Mouse (Mus musculus): ENCODE measurements at regions not wholly inside any gene's neighbourhood (a gene's known extent, or its start where the extent isn't known, plus 50 kb on each side); places are given as distances from the start of the nearest gene placed in this dataset.

- no peak for ATAC-seq (ENCODE audit: low read depth)
- 94% methylated on average over 1 of the region's 1 CpGs for WGBS
- Histone ChIP-seq H3K36me3 (no peaks in the 10 kb centered on the region), H3K9me3 (no peaks in the 10 kb centered on the region), H3K4me2 (no peak overlapping the region), H3K4me1 (replicated peaks) (no peaks in the 10 kb centered on the region), H3K9ac (no peak overlapping the region), H3K27me3 (no peaks in the 10 kb centered on the region), H3K27ac (replicated peaks) (no peak overlapping the region), H3K4me3 (no peak overlapping the region)
Observed at GRCm38 (mm10) chr12:63393411-63393810, 1081.1 kb downstream of the Fscb start.

GRCm38 (mm10) chr12:63380681-63381080 lies 1093.8 kb downstream of the Fscb start:
- H3K9ac ChIP-seq, result no peak overlapping the region
- no peak overlapping the region for H3K27ac ChIP-seq (replicated peaks)
- H3K27me3 ChIP-seq, result no peaks in the 10 kb centered on the region
- 67% methylated on average over 3 of the region's 3 CpGs for WGBS
- H3K9me3 ChIP-seq, result no peaks in the 10 kb centered on the region
- no peak overlapping the region for H3K4me3 ChIP-seq
- H3K36me3 ChIP-seq, result no peaks in the 10 kb centered on the region
- H3K4me1 ChIP-seq (replicated peaks), result no peaks in the 10 kb centered on the region
- ATAC-seq (ENCODE audit: low read depth), result no peak
- no peak overlapping the region for H3K4me2 ChIP-seq

- no peak overlapping the region for H3K9ac ChIP-seq
- no peaks in the 10 kb centered on the region for H3K27me3 ChIP-seq
- no peaks in the 10 kb centered on the region for H3K9me3 ChIP-seq
- H3K36me3 ChIP-seq, result no peaks in the 10 kb centered on the region
- WGBS, result 59% methylated on average over 6 of the region's 6 CpGs
- peak; percentile 53; the same call in 1 of the 2 replicates for ATAC-seq (ENCODE audit: low read depth)
- H3K4me1 ChIP-seq (replicated peaks), result no peaks in the 10 kb centered on the region
- peak overlapping the region; percentile 49 for H3K27ac ChIP-seq (replicated peaks)
- H3K4me2 ChIP-seq, result no peak overlapping the region
- H3K4me3 ChIP-seq, result no peak overlapping the region
Observed at GRCm38 (mm10) chr12:63369259-63369822, 1105.1 kb downstream of the Fscb start.

Measured in neural tube, embryonic 13.5 days (tissue).